Mouse (Mus musculus) forebrain, embryonic 13.5 days (tissue): ENCODE data around the gene Fbxl20. TPM values are rescaled to one million over a fixed set of nuclear protein-coding genes. Genes with fewer than 3 reads are reported as not detected.

Experiments used
- ATAC-seq: fragments of 200-750 bp; cut with Nextera tagmentation; 2 replicates; pipeline ENCODE4 v1.8.0; 2017
- H3K27ac ChIP-seq: fragments of 300-500 bp; sonication (generic); 2 replicates; pipeline ENCODE4 v1.5.1; 2015; ENCODE audit warnings: inconsistent platforms, mild to moderate bottlenecking, moderate library complexity
- H3K27me3 ChIP-seq: fragments of 300-500 bp; sonication (generic); 2 replicates; pipeline ENCODE4 v1.6.1; 2015; ENCODE audit warnings: mild to moderate bottlenecking, inconsistent platforms
- H3K36me3 ChIP-seq: fragments of 300-500 bp; sonication (generic); 2 replicates; pipeline ENCODE4 v1.6.1; 2015; ENCODE audit warnings: mild to moderate bottlenecking, inconsistent platforms; ENCODE audit not compliant: poor library complexity, severe bottlenecking
- H3K4me1 ChIP-seq: fragments of 300-500 bp; sonication (generic); 2 replicates; pipeline ENCODE4 v1.6.1; 2015; ENCODE audit warnings: inconsistent platforms
- H3K4me2 ChIP-seq: fragments of 300-500 bp; sonication (generic); 2 replicates; pipeline ENCODE4 v1.6.1; 2015; ENCODE audit warnings: inconsistent platforms, mild to moderate bottlenecking, moderate library complexity
- H3K4me3 ChIP-seq: fragments of 300-500 bp; sonication (generic); 2 replicates; pipeline ENCODE4 v1.5.1; 2015; ENCODE audit warnings: mild to moderate bottlenecking, inconsistent platforms
- H3K9ac ChIP-seq: fragments of 300-500 bp; sonication (generic); 2 replicates; pipeline ENCODE4 v1.6.1; 2015; ENCODE audit warnings: mild to moderate bottlenecking, inconsistent platforms
- H3K9me3 ChIP-seq: fragments of 300-500 bp; sonication (generic); replicated peaks from 2 replicates; pipeline ENCODE4 v1.6.1; 2016; ENCODE audit warnings: inconsistent platforms
- WGBS: fragments of 180-500 bp; shearing (Covaris S2); methylation state at CpG from one replicate; pipeline ENCODE4 v1.1.7; 2015; 5-methylcytosine and 5-hydroxymethylcytosine counted together
- polyA plus RNA-seq: library from polyadenylated mRNA; unstranded; fragments of >200 nt; fragmentation: Nextera tagmentation; extraction: Ambion mirVana; gene quantifications from 2 replicates; pipeline ENCODE4 v1.2.1, GENCODE M21; 2015

Fbxl20 gene
- polyA plus RNA-seq, 1 experiment from 2014 or later: 31.8 TPM

- Histone ChIP-seq H3K27ac (no peak overlapping the region), H3K9me3 (no peaks in the 10 kb centered on the region), H3K9ac (no peak overlapping the region), H3K4me2 (no peak overlapping the region), H3K36me3 (no peaks in the 10 kb centered on the region), H3K4me3 (no peak overlapping the region), H3K27me3 (peaks cover 28% of the 10 kb centered on the region), H3K4me1 (peaks cover 19% of the 10 kb centered on the region)
- WGBS: 78% methylated on average over 5 of the region's 5 CpGs
- no peak for ATAC-seq
Measured at GRCm38 (mm10) chr11:98057998-98058397, 92.2 kb downstream of the Fbxl20 start.

GRCm38 (mm10) chr11:98057466-98057865 is 92.7 kb downstream of the Fbxl20 start:
- Histone ChIP-seq H3K36me3 (no peaks in the 10 kb centered on the region), H3K27ac (no peak overlapping the region), H3K4me1 (peaks cover 25% of the 10 kb centered on the region), H3K9me3 (no peaks in the 10 kb centered on the region), H3K9ac (no peak overlapping the region), H3K4me3 (no peak overlapping the region), H3K27me3 (peaks cover 33% of the 10 kb centered on the region), H3K4me2 (no peak overlapping the region)
- WGBS: 26% methylated on average over 9 of the region's 9 CpGs
- ATAC-seq: no peak

- Histone ChIP-seq H3K4me1 (peaks cover 34% of the 10 kb centered on the region), H3K9me3 (no peaks in the 10 kb centered on the region), H3K4me2 (peak within 1 kb of the TSS; percentile 75), H3K27me3 (peaks cover 73% of the 10 kb centered on the region), H3K27ac (0 out of 2 replicates have a peak within 1 kb of the TSS, but pooled peaks have one; percentile 31), H3K36me3 (no peaks in the 10 kb centered on the region), H3K9ac (peak within 1 kb of the TSS; percentile 61), H3K4me3 (peak within 1 kb of the TSS; percentile 46)
- ATAC-seq: peak; percentile 89
- WGBS: 2% methylated on average over 38 of the region's 48 CpGs
Measured at GRCm38 (mm10) chr11:98052989-98053834, 97.0 kb downstream of the Fbxl20 start, which contains the start of gene Stac2. Stac2 (minus strand) TSS chr11:98053462.

GRCm38 (mm10) chr11:98052129-98052988 is 97.8 kb downstream of the Fbxl20 start:
- no peaks in the 10 kb centered on the region for H3K36me3 ChIP-seq
- H3K4me3 ChIP-seq: peak overlapping the region; percentile 46
- WGBS: under 1% methylated on average over 83 of the region's 83 CpGs
- H3K27me3 ChIP-seq: peaks cover 80% of the 10 kb centered on the region
- peak; percentile 31; the same call in 1 of the 2 replicates for ATAC-seq
- peak overlapping the region; percentile 75 for H3K4me2 ChIP-seq
- peak overlapping the region; percentile 61 for H3K9ac ChIP-seq
- no peaks in the 10 kb centered on the region for H3K9me3 ChIP-seq
- peaks cover 40% of the 10 kb centered on the region for H3K4me1 ChIP-seq
- peak overlapping the region; percentile 31; the same call in 1 of the 2 replicates for H3K27ac ChIP-seq

- Histone ChIP-seq H3K9ac (peak overlapping the region; percentile 61; the same call in 1 of the 2 replicates), H3K4me1 (peaks cover 40% of the 10 kb centered on the region), H3K4me3 (peak overlapping the region; percentile 46), H3K27me3 (peaks cover 80% of the 10 kb centered on the region), H3K27ac (no peak overlapping the region), H3K9me3 (no peaks in the 10 kb centered on the region), H3K4me2 (peak overlapping the region; percentile 75), H3K36me3 (no peaks in the 10 kb centered on the region)
- 8% methylated on average over 12 of the region's 12 CpGs for WGBS
- peak; percentile 36 for ATAC-seq
Measured at GRCm38 (mm10) chr11:98051611-98052128, 98.5 kb downstream of the Fbxl20 start.

- 35% methylated on average over 2 of the region's 2 CpGs for WGBS
- peaks cover 40% of the 10 kb centered on the region for H3K4me1 ChIP-seq
- ATAC-seq: no peak
- H3K36me3 ChIP-seq: no peaks in the 10 kb centered on the region
- H3K4me2 ChIP-seq: no peak overlapping the region
- H3K4me3 ChIP-seq: no peak overlapping the region
- no peaks in the 10 kb centered on the region for H3K9me3 ChIP-seq
- H3K9ac ChIP-seq: no peak overlapping the region
- peaks cover 84% of the 10 kb centered on the region for H3K27me3 ChIP-seq
- no peak overlapping the region for H3K27ac ChIP-seq
Measured at GRCm38 (mm10) chr11:98050940-98051339, 99.3 kb downstream of the Fbxl20 start.

- Histone ChIP-seq H3K4me3 (no peak overlapping the region), H3K27me3 (peaks cover 79% of the 10 kb centered on the region), H3K36me3 (no peaks in the 10 kb centered on the region), H3K9me3 (no peaks in the 10 kb centered on the region), H3K4me1 (peaks cover 40% of the 10 kb centered on the region), H3K4me2 (no peak overlapping the region), H3K9ac (no peak overlapping the region), H3K27ac (no peak overlapping the region)
- no peak for ATAC-seq
- 12% methylated on average over 2 of the region's 2 CpGs for WGBS
Measured at GRCm38 (mm10) chr11:98050520-98050815, 99.7 kb downstream of the Fbxl20 start.

GRCm38 (mm10) chr11:98049672-98050519 is 100.3 kb downstream of the Fbxl20 start:
- 70% methylated on average over 14 of the region's 14 CpGs for WGBS
- no peak for ATAC-seq
- H3K27ac ChIP-seq: no peak overlapping the region
- H3K4me2 ChIP-seq: no peak overlapping the region
- H3K9me3 ChIP-seq: no peaks in the 10 kb centered on the region
- H3K4me3 ChIP-seq: no peak overlapping the region
- no peaks in the 10 kb centered on the region for H3K36me3 ChIP-seq
- H3K9ac ChIP-seq: no peak overlapping the region
- peaks cover 74% of the 10 kb centered on the region for H3K27me3 ChIP-seq
- H3K4me1 ChIP-seq: peaks cover 40% of the 10 kb centered on the region

- Histone ChIP-seq H3K4me2 (no peak overlapping the region), H3K27ac (no peak overlapping the region), H3K4me1 (peaks cover 30% of the 10 kb centered on the region), H3K4me3 (no peak overlapping the region), H3K9me3 (no peaks in the 10 kb centered on the region), H3K9ac (no peak overlapping the region), H3K36me3 (no peaks in the 10 kb centered on the region), H3K27me3 (peaks cover 56% of the 10 kb centered on the region)
- 69% methylated on average over 4 of the region's 4 CpGs for WGBS
- peak; percentile 46; the same call in 1 of the 2 replicates for ATAC-seq
Measured at GRCm38 (mm10) chr11:98047745-98048144, 102.5 kb downstream of the Fbxl20 start.

- no peak overlapping the region for H3K4me2 ChIP-seq
- H3K36me3 ChIP-seq: no peaks in the 10 kb centered on the region
- ATAC-seq: no peak
- H3K4me3 ChIP-seq: no peak overlapping the region
- peaks cover 17% of the 10 kb centered on the region for H3K4me1 ChIP-seq
- no peak overlapping the region for H3K9ac ChIP-seq
- no peak overlapping the region for H3K27ac ChIP-seq
- H3K9me3 ChIP-seq: no peaks in the 10 kb centered on the region
- 69% methylated on average over 1 of the region's 1 CpGs for WGBS
- peaks cover 44% of the 10 kb centered on the region for H3K27me3 ChIP-seq
Measured at GRCm38 (mm10) chr11:98046466-98046865, 103.7 kb downstream of the Fbxl20 start.

GRCm38 (mm10) chr11:98045596-98045995 is 104.6 kb downstream of the Fbxl20 start:
- H3K4me1 ChIP-seq: peaks cover 8% of the 10 kb centered on the region
- no peak for ATAC-seq
- no peaks in the 10 kb centered on the region for H3K36me3 ChIP-seq
- H3K27me3 ChIP-seq: peaks cover 35% of the 10 kb centered on the region
- 68% methylated on average over 4 of the region's 4 CpGs for WGBS
- no peak overlapping the region for H3K4me2 ChIP-seq
- no peak overlapping the region for H3K9ac ChIP-seq
- H3K9me3 ChIP-seq: no peaks in the 10 kb centered on the region
- H3K27ac ChIP-seq: no peak overlapping the region
- no peak overlapping the region for H3K4me3 ChIP-seq
